Mouse (Mus musculus): Measurements from ENCODE around the gene Cmah.
"Not testable (repeated sequence)": the region's sequence is repeated elsewhere in the genome, so short reads cannot be mapped to it uniquely, and the experiment has no call there.

Gene Cmah

DNA sequence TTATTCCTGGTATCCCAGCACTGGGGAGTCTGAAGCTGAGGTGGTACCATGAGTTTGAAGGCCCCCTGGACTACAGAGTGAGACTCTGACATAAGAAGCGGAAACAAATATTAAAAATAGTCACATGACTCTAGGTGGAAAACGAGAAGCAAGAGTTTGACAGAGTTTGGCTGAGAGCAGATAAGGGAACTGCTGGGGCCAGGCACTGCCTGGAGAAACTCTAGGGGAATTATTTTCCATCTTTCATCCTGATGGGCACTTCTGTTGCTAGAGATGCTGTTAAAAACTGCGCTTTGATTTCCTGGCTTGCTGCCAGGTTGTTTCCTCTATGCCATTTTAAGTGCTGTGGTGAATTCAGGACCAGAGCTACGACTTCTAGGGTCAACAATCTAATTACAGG lies 65.9 kb downstream of the Cmah start:
- H3K36me3 ChIP-seq (ENCODE audit: insufficient read depth, low read length), result no peaks in the 10 kb centered on the region
- no peaks in the 10 kb centered on the region for H3K27me3 ChIP-seq (ENCODE audit: insufficient read depth, low read length)
- no peaks in the 10 kb centered on the region for H3K4me1 ChIP-seq (replicated peaks; ENCODE audit: low read depth, low read length)
- TF ChIP-seq POU5F1 (IDR thresholded peaks at IDR 0.05; ENCODE audit: borderline replicate concordance, low read length), result no peak
- no peak for TF ChIP-seq NANOG (IDR thresholded peaks at IDR 0.05; ENCODE audit: borderline replicate concordance, low read length)
- no peak for TF ChIP-seq CTCF (conservative IDR thresholded peaks at IDR 0.05; ENCODE audit: low read length)
- H3K4me3 ChIP-seq (replicated peaks; ENCODE audit: low read length), result no peak overlapping the region
- no peaks in the 10 kb centered on the region for H3K9me3 ChIP-seq (ENCODE audit: low read length)

DNA sequence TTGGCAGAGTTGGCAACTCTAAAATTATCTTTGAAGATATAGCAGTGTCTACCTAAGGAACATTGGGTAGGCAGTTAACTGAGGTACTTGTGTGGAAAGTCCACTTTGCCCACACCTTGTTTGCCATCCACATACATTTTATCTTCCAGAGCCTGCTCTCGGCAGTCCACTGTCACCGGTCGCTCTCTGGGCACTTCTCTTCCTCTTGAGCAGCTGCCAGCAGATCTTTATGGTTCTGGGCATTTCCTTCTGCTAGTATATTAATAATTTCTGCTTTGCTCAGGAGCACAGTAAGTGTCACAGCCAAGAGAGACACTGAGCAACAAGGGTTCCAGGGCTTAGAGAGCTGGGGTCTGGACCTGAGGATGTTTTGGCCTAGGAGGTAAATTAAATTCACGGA lies 68.6 kb downstream of the Cmah start:
- Histone ChIP-seq H3K4me3 (replicated peaks; ENCODE audit: low read length) (no peak overlapping the region), H3K9me3 (ENCODE audit: low read length) (no peaks in the 10 kb centered on the region), H3K36me3 (ENCODE audit: insufficient read depth, low read length) (no peaks in the 10 kb centered on the region), H3K4me1 (replicated peaks; ENCODE audit: low read depth, low read length) (no peaks in the 10 kb centered on the region), H3K27me3 (ENCODE audit: insufficient read depth, low read length) (no peaks in the 10 kb centered on the region)
- TF ChIP-seq POU5F1 (IDR thresholded peaks at IDR 0.05; ENCODE audit: borderline replicate concordance, low read length) (no peak), CTCF (conservative IDR thresholded peaks at IDR 0.05; ENCODE audit: low read length) (no peak), NANOG (IDR thresholded peaks at IDR 0.05; ENCODE audit: borderline replicate concordance, low read length) (no peak)

DNA sequence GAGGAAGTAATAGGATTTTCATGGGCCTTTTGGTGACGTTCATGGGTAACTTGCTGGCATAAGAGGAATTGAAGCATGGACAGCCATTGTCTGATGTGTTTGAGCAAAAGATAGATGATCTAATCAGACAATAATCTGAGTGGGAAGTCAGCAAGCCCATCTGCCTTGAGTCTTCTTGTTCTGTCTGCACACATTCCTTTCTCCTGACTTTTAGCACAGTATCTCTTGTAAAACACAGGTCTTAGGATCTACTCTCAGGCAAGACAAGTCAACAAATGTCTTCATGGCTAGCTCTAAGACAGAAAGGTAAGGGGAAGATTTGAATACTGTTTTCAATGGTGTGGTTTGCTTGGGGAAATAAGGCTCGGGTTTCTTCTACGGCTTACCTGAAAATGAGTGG lies 70.0 kb downstream of the Cmah start:
- Histone ChIP-seq H3K4me3 (replicated peaks; ENCODE audit: low read length) (no peak overlapping the region), H3K27me3 (ENCODE audit: insufficient read depth, low read length) (no peaks in the 10 kb centered on the region), H3K4me1 (replicated peaks; ENCODE audit: low read depth, low read length) (peaks cover 5% of the 10 kb centered on the region), H3K9me3 (ENCODE audit: low read length) (no peaks in the 10 kb centered on the region), H3K36me3 (ENCODE audit: insufficient read depth, low read length) (no peaks in the 10 kb centered on the region)
- TF ChIP-seq NANOG (IDR thresholded peaks at IDR 0.05; ENCODE audit: borderline replicate concordance, low read length) (no peak), CTCF (conservative IDR thresholded peaks at IDR 0.05; ENCODE audit: low read length) (no peak), POU5F1 (IDR thresholded peaks at IDR 0.05; ENCODE audit: borderline replicate concordance, low read length) (no peak)

DNA sequence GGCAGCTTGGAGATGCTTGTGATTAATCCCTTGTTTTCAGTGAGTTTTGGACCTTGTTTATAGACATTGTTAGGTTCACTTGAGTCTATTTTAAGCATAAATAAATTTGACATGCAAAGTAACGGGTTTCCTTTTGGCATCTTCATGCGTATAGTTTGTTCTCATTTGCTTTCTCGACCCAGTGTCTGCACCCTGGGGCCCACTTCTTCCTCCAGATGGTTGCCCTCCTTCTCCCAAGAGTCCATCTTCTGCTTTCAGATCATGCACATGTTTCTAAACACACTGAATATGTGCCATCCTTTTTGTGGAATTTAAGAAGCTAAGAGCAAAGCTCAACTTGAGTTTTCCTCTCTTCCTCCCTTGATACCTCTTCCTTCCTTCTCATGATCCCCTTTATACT lies 71.3 kb downstream of the Cmah start:
- Histone ChIP-seq H3K36me3 (ENCODE audit: insufficient read depth, low read length) (no peaks in the 10 kb centered on the region), H3K9me3 (ENCODE audit: low read length) (no peaks in the 10 kb centered on the region), H3K4me1 (replicated peaks; ENCODE audit: low read depth, low read length) (peaks cover 7% of the 10 kb centered on the region), H3K4me3 (replicated peaks; ENCODE audit: low read length) (no peak overlapping the region), H3K27me3 (ENCODE audit: insufficient read depth, low read length) (no peaks in the 10 kb centered on the region)
- TF ChIP-seq CTCF (conservative IDR thresholded peaks at IDR 0.05; ENCODE audit: low read length), result no peak
- no peak for TF ChIP-seq POU5F1 (IDR thresholded peaks at IDR 0.05; ENCODE audit: borderline replicate concordance, low read length)
- no peak for TF ChIP-seq NANOG (IDR thresholded peaks at IDR 0.05; ENCODE audit: borderline replicate concordance, low read length)

DNA sequence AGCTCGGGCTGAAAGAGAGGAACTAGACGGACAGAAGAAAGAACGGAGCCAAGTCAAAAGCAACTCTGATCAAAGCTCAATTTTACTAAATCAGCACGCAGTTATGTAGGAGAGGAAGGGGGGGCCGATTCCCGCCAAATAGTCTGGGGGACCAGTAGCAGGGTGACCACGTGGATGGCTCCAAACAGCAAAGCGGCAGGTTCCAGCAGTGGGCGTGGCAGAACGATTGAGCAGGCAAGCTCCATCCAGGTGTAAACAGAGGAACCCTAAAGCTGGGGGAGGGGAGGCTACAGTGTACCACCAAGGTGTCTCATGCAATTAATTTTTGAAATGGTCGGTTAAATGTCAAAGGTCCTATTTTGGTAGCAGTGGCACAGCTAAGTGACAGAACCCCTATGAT lies 74.6 kb downstream of the Cmah start:
- H3K4me3 ChIP-seq (replicated peaks; ENCODE audit: low read length), result not testable (repeated sequence)

DNA sequence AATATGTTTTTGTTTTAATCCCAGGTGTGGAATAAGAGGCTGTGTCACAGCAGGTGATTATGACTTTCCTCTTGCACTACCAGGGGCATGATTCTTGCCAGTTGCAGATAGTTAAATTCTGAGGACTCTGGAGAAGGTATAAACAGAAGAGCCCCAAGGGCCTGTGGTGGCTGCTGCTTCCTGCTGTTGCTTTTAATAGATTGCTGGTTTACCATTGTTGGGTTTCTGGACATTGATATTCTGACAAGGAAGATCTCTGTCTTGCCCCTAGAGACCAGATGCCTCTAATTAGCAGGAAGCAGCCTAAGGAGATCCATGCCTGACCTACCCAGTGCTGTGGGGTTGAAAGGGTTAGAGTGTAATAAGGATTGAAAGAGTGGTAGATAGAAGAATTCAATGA lies 75.8 kb downstream of the Cmah start:
- Histone ChIP-seq H3K4me3 (replicated peaks; ENCODE audit: low read length) (no peak overlapping the region), H3K27me3 (ENCODE audit: insufficient read depth, low read length) (no peaks in the 10 kb centered on the region), H3K36me3 (ENCODE audit: insufficient read depth, low read length) (no peaks in the 10 kb centered on the region), H3K9me3 (ENCODE audit: low read length) (no peaks in the 10 kb centered on the region), H3K4me1 (replicated peaks; ENCODE audit: low read depth, low read length) (peaks cover 7% of the 10 kb centered on the region)
- no peak for TF ChIP-seq NANOG (IDR thresholded peaks at IDR 0.05; ENCODE audit: borderline replicate concordance, low read length)
- TF ChIP-seq CTCF (conservative IDR thresholded peaks at IDR 0.05; ENCODE audit: low read length), result no peak
- no peak for TF ChIP-seq POU5F1 (IDR thresholded peaks at IDR 0.05; ENCODE audit: borderline replicate concordance, low read length)

More for the DNA sequence above, 74.6 kb downstream of the Cmah start:
- not testable (repeated sequence) for H3K36me3 ChIP-seq (ENCODE audit: insufficient read depth, low read length); H3K9me3 ChIP-seq (ENCODE audit: low read length); H3K4me1 ChIP-seq (replicated peaks; ENCODE audit: low read depth, low read length); H3K27me3 ChIP-seq (ENCODE audit: insufficient read depth, low read length)

DNA sequence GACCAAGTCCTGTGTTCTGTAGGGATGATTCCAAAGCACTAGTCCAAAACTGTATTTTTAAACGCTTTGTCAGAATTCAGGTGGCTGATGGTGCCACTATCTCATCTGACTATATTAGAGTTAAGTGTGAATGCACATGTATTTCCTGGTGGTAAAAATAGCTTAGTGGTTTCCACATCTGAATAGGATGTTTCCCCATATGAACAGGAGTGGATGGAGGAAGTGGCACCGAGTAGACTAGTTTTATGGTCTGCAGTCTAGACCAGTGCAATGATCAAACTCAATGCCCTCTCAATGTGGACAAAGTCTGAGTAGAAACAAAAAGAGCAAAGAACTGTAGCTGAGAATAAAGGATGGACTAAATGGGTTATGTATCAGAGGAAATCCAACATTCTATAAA lies 79.6 kb downstream of the Cmah start:
- Histone ChIP-seq H3K9me3 (ENCODE audit: low read length) (no peaks in the 10 kb centered on the region), H3K4me1 (replicated peaks; ENCODE audit: low read depth, low read length) (peaks cover 5% of the 10 kb centered on the region), H3K36me3 (ENCODE audit: insufficient read depth, low read length) (no peaks in the 10 kb centered on the region), H3K27me3 (ENCODE audit: insufficient read depth, low read length) (no peaks in the 10 kb centered on the region), H3K4me3 (replicated peaks; ENCODE audit: low read length) (no peak overlapping the region)
- TF ChIP-seq CTCF (conservative IDR thresholded peaks at IDR 0.05; ENCODE audit: low read length) (no peak), NANOG (IDR thresholded peaks at IDR 0.05; ENCODE audit: borderline replicate concordance, low read length) (no peak), POU5F1 (IDR thresholded peaks at IDR 0.05; ENCODE audit: borderline replicate concordance, low read length) (no peak)

DNA sequence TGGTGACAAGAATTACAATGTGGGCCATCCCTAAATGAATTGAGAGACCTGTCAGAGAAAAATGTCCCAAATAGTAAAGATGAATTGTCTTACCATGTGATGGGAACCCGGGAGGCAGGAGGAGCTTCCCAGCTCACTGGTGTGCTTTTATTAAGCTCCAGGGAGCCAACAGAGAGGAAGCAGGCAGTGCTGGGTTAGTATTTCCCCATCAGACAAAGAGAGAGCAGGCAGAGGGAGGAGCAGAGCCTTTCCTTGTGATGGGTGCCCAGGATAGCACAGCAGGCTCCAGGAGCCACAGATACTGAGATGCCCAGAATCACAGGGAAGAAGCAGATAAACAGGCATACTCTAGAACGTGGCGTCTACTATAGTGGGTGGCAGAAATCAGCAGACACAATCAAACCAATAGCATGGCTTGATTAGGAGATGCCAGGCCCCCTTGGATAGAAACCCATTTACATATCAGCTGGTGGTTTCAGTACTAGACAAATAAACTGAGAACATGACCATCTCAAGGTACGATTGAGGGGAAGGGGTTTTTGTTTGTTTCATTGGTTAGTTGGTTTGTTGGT lies 87.5 kb downstream of the Cmah start:
- H3K36me3 ChIP-seq (ENCODE audit: insufficient read depth, low read length), result no peaks in the 10 kb centered on the region
- H3K4me1 ChIP-seq (replicated peaks; ENCODE audit: low read depth, low read length), result no peaks in the 10 kb centered on the region
- H3K27me3 ChIP-seq (ENCODE audit: insufficient read depth, low read length), result no peaks in the 10 kb centered on the region
- no peaks in the 10 kb centered on the region for H3K9me3 ChIP-seq (ENCODE audit: low read length)
- H3K4me3 ChIP-seq (replicated peaks; ENCODE audit: low read length), result no peak overlapping the region
- TF ChIP-seq CTCF (conservative IDR thresholded peaks at IDR 0.05; ENCODE audit: low read length) (no peak), POU5F1 (IDR thresholded peaks at IDR 0.05; ENCODE audit: borderline replicate concordance, low read length) (no peak), NANOG (IDR thresholded peaks at IDR 0.05; ENCODE audit: borderline replicate concordance, low read length) (no peak)

DNA sequence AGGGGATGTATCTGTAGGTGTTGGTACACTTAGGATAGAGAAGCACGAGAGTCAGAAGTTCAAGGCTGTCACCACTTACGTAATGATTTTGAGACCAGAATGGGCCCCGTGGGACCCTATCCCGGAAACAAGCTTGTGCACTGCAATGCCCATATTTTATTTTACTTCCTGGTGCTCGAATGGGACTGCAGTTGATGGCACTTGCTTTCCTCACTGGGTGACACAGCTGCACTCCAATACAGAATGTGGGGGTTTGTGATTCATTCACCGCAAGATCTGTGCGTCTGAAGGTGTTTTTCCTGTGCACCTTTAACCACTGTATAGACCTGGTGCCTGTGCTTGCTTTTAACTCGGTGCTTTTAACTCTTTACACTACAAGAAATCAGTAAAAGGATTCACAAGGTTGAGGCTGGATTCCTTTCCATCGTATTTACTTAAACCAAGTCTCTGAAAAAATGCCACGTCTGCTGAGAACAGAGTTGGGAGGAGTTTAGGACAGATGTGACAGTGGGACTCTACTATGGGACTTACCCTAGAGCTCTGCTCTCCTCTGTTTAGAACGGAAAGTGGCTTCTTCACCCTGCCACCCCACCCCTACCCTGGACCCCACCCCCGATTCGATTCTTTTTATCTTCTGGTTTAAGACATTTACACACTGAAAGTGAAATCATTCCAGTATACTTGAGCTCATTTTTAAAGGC lies 88.5 kb downstream of the Cmah start:
- Histone ChIP-seq H3K36me3 (ENCODE audit: insufficient read depth, low read length) (no peaks in the 10 kb centered on the region), H3K4me1 (replicated peaks; ENCODE audit: low read depth, low read length) (no peaks in the 10 kb centered on the region), H3K4me3 (replicated peaks; ENCODE audit: low read length) (no peak overlapping the region), H3K27me3 (ENCODE audit: insufficient read depth, low read length) (no peaks in the 10 kb centered on the region; the same call in 1 of the 2 replicates), H3K9me3 (ENCODE audit: low read length) (no peaks in the 10 kb centered on the region)
- TF ChIP-seq NANOG (IDR thresholded peaks at IDR 0.05; ENCODE audit: borderline replicate concordance, low read length) (no peak), POU5F1 (IDR thresholded peaks at IDR 0.05; ENCODE audit: borderline replicate concordance, low read length) (no peak), CTCF (conservative IDR thresholded peaks at IDR 0.05; ENCODE audit: low read length) (no peak)

Measured in E14TG2a.4 (cell line).